Comparison of ENCODE assay signal across 12 mouse cellular contexts in genomic region chr5:110104616-110105380, GRCm38 (mm10). TPM values are rescaled to one million over a fixed set of nuclear protein-coding genes. Genes with fewer than 3 reads are reported as not detected.
DNase-seq lines count a peak whose midpoint lies in the region.
"Had no signal": no experiment of that assay in that cellular context is flagged by ENCODE, and none has a peak within 500 bp of the region (broad histone marks: within the 10 kb centered on the region; RNA-seq: fewer than 3 reads in every experiment).

No protein-coding gene starts in this region.

- peaks cover 21% of the 10 kb centered on the region for H3K27me3 ChIP-seq in limb, embryonic 10.5 days (ENCODE audit: low read depth, poor library complexity, severe bottlenecking)

- H3K4me1 ChIP-seq in limb, embryonic 10.5 days = peaks cover 37% of the 10 kb centered on the region

- no peak overlapping the region for H3K27ac ChIP-seq in limb, embryonic 10.5 days
- H3K27ac ChIP-seq: liver, embryonic 12.5 days had no signal

- H3K9me3 ChIP-seq in limb, embryonic 10.5 days (replicated peaks) = no peaks in the 10 kb centered on the region
- H3K9me3 ChIP-seq: liver, embryonic 12.5 days had no signal

- peak; percentile 7 for DNase-seq in adrenal gland, postnatal 10 days
- no peak for DNase-seq in adrenal gland, postnatal 14 days
- DNase-seq in lung, postnatal 10 days = peak; percentile 4
- no peak for DNase-seq in lung, postnatal 36 days
- peak; percentile 69 for DNase-seq in ES-CJ7 (ENCODE audit: low read depth, low spot score)
- DNase-seq in cerebellum, postnatal 10 days = peak; percentile 15 to 39
- no peak for DNase-seq in limb, embryonic 10.5 days (ENCODE audit: low spot score)
- DNase-seq in embryo, embryonic 11 days = no peak

- peaks cover 49% of the 10 kb centered on the region for H3K36me3 ChIP-seq in limb, embryonic 10.5 days

- 95% methylated on average over 36 of the region's 36 CpGs for WGBS in limb, embryonic 10.5 days

- H3K4me3 ChIP-seq in limb, embryonic 10.5 days = no peak overlapping the region
- H3K4me3 ChIP-seq: erythroblast, embryonic 14.5 days; liver, embryonic 12.5 days; myocyte had no signal

RNA-seq across cellular contexts. Expression of gene Gtpbp6, which starts 3.2 kb away (rescaled TPM):
- total RNA-seq in adrenal gland, postnatal 10 days (2021) = 10 to 100 TPM; 44.4 to 54.2 TPM
- 57.4 and 63.7 TPM in 2 replicates for total RNA-seq in adrenal gland, postnatal 14 days (2021)
- 34.3 and 35.3 TPM in 2 replicates for polyA plus RNA-seq in limb, embryonic 10.5 days (2016; fragmentation: Nextera tagmentation; extraction: Ambion mirVana)

RNA-seq across cellular contexts. Expression of gene Plcxd1, which starts 5.0 kb away (rescaled TPM):
- under 1 TPM; 0.18 to 0.42 TPM for total RNA-seq in adrenal gland, postnatal 10 days (2021)
- total RNA-seq in adrenal gland, postnatal 14 days (2021) = not detected in 2 replicates
- 1.8 and 2.1 TPM in 2 replicates for polyA plus RNA-seq in limb, embryonic 10.5 days (2016; fragmentation: Nextera tagmentation; extraction: Ambion mirVana)
- total RNA-seq: granulocyte monocyte progenitor cell, adult 5-6 weeks had no signal
- polyA plus RNA-seq: erythroblast, embryonic 14.5 days had no signal

RNA-seq across cellular contexts. Expression of gene Zfp605, which starts 5.1 kb away (rescaled TPM):
- total RNA-seq in adrenal gland, postnatal 10 days (2021) = 1 to 10 TPM; 3.8 to 5.1 TPM
- 4.7 and 7.8 TPM in 2 replicates for total RNA-seq in adrenal gland, postnatal 14 days (2021)
- 4.4 and 5.2 TPM in 2 replicates for polyA plus RNA-seq in limb, embryonic 10.5 days (2016; fragmentation: Nextera tagmentation; extraction: Ambion mirVana)

RNA-seq across cellular contexts. Expression of gene Gm35315, which starts 10.6 kb away (rescaled TPM):
- under 1 TPM; 0.33 to 0.58 TPM for total RNA-seq in adrenal gland, postnatal 10 days (2021)
- total RNA-seq in adrenal gland, postnatal 14 days (2021) = 0.11 and 0.45 TPM in 2 replicates
- polyA plus RNA-seq in limb, embryonic 10.5 days (2016; fragmentation: Nextera tagmentation; extraction: Ambion mirVana) = 1.9 and 2.0 TPM in 2 replicates

RNA-seq across cellular contexts. Expression of gene Chfr, which starts 30.8 kb away (rescaled TPM):
- 10 to 100 TPM; 34.3 to 44.4 TPM for total RNA-seq in adrenal gland, postnatal 10 days (2021)
- 34.1 and 46.1 TPM in 2 replicates for total RNA-seq in adrenal gland, postnatal 14 days (2021)
- 30.4 and 31.4 TPM in 2 replicates for polyA plus RNA-seq in limb, embryonic 10.5 days (2016; fragmentation: Nextera tagmentation; extraction: Ambion mirVana)

Comparison
In these comparisons a context has a peak if more than half of its experiments do, and no peak if none do; other contexts are left out.
1. DNase-seq: peak in adrenal gland, postnatal 10 days (single experiment), lung, postnatal 10 days (single experiment), ES-CJ7 (single experiment) and cerebellum, postnatal 10 days (2 of 2); none in adrenal gland, postnatal 14 days (single experiment), lung, postnatal 36 days (single experiment), limb, embryonic 10.5 days (single experiment) and embryo, embryonic 11 days (single experiment).